Mouse (Mus musculus): ENCODE data around the gene Odf2l. TPM values are rescaled to one million over a fixed set of nuclear protein-coding genes. Genes with fewer than 3 reads are reported as not detected.

Odf2l gene
- total RNA-seq (2023) = 17.7 to 27.9 TPM (median 21.5 TPM) in 4 replicates

DNA sequence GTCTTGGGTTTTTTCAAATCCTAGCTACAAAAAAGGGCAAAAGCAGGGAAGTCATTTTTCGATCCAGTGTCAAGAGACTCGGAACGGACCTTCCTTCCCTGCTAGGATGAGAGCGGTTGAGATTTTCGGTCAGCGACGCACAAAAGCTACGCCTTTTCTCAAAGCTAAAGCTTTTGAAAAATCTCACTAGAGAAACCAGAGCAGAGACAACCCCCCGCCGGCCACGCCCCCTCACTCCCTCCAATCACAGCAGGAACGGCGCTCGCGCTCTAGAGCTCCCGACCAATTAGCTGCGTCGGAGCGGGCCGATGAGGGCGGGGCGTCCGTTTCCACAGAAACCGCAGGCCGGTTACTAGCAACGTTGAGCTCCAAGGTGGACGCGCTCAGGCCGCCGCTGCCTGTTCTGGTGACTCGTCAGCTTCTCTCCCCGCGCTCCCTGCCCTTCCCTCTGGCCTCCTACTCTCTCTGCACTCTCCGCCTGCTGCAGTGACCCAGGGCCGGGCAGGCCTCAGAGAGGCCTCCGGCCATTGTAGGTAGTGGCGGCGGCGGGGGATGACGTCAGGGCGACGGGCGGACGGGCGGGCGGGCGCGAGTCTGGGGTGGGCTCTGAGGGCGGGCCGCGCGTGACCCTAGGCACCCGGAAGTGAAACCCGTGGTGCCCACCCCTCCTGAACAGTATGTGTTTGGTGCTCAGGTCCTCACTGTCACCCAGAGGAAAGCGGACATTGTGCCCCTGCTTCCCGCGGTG is at the start of gene Odf2l:
Gene Odf2l, plus strand, starts transcription at position 335 of the 748 bp plus-strand sequence.

DNA sequence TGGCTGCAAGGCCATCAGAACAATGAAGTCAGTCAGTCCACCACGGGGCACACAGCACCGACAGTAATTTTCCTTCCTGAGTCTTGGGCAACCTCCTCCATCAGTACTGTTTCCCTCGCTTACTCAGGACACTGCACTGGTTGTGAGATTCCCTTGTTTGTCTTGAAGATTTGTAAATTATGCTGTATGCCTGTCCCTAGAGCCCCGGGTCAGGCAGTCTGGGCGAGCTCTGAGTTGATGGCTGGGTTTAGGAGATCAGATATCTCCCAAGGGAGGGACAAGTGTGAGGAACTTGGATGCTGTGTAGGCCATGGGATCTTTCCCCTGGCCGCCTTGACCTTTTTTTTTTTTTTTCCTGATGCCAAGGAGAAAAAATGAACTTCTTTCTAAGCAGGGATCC is 19.1 kb upstream of the Odf2l start, which contains the start of gene Clca2:
Gene Clca2, minus strand, starts transcription at position 153 of the 400 bp plus-strand sequence.

Other genes with a start within 250 kb of the Odf2l start
- gene Clca4b, start 186.1 kb upstream of the Odf2l start, total RNA-seq (2023) = not detected in 4 replicates
- gene Clca4a, start 143.5 kb upstream of the Odf2l start, total RNA-seq (2023) = not detected in 4 replicates
- not detected in 4 replicates for gene Clca1, start 85.8 kb upstream of the Odf2l start, total RNA-seq (2023)
- gene Clca2, start 19.1 kb upstream of the Odf2l start, total RNA-seq (2023) = not detected in 4 replicates
- gene Col24a1, start 173.9 kb downstream of the Odf2l start, total RNA-seq (2023) = not detected in 4 replicates

Measured in B cell, adult 62 days (primary cell).